Mouse (Mus musculus) embryo, embryonic 10.5 days (tissue): Measurements from ENCODE around the gene Htr1b.

Source experiments
- DNase-seq: peaks from one replicate; pipeline ENCODE4 v3.0.0-alpha.2; 2015; ENCODE audit warnings: low spot score

Htr1b gene

DNA sequence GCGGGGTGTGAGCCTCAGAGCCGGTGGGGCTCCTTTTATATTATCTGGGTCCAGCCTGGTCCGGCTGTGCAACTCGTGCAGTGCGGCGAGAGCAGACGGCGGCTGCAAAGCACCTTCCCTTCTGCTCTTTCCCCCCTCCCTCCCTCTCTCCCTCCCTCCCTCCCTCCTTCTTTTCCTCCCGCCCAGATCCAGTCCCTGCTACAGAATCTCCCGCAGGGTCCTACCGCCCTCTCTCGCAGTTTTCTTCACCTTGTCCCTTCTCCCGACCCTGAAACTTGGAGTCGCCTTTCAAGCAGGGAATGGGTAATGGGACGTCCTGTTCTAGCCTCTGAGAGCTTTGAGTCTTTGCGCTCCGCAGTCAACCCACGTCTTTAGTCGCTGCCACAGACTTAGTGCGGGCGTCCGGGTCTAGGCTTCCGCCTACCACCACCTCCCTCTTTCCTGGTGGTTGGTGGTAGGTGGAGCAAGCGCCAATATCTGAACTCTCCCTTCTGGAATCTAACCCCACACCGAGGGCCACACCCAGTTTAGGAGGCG lies at the start of gene Htr1b:
Gene Htr1b (minus strand): TSS at position 392 of the 537 bp plus-strand sequence.
- peak; percentile 78 for DNase-seq

DNA sequence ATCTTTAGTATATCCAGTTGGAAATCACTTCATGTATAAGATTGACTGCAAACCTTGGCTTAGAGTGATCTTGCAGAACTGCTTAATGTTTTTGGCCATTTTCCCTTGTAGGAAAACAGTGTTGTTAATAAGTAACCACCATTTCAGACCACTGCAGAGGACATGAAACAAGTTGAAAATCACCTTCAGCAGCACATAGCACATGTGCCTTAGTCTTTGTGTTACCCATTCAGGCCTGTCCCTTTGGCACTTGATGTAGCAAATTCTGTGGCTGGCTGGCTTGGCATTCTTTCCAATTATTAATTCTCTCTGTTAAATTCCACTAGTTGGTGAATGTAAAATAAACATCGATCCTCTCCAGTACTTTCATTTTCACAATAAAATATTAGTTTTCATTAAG lies 43.1 kb upstream of the Htr1b start:
- DNase-seq = no peak

DNA sequence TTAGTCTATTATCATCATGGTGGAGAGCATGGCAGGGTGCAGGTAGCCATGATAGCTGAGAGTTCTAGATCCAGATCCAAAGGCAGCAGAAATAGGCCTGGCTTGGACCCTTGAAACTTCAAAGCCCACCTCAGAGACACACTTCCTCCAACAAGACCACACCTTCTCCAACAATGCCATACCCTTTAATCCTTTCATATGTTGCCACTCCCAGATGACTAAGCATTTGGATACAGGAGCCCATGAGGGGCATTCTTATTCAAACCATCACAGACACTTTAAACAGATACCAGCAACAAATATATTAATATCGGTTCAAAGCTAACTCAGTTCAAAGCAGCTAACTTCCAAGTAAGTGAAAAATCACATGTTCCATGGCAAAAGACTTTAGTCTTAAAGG lies 3.9 kb upstream of the Htr1b start:
- DNase-seq = no peak

DNA sequence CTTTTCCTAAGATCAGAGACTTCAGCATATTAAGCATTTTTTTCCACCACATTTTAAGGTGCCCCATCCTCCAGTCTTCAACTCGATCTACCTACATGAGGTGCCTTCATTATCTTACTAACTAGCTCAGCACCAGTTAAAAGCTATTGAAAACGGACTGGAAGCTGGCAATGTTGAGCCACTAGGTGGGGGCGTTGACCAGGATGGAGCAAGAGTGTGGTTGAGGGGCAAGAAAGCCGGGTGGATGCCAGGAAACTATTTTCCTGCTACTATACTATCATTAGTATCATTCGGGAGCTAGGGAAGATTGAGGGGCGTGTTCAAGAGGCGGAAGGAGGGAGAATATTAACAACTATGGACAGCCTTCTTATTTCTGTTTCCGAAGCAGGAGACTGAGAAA lies 1.5 kb upstream of the Htr1b start:
- DNase-seq = peak; percentile 70

DNA sequence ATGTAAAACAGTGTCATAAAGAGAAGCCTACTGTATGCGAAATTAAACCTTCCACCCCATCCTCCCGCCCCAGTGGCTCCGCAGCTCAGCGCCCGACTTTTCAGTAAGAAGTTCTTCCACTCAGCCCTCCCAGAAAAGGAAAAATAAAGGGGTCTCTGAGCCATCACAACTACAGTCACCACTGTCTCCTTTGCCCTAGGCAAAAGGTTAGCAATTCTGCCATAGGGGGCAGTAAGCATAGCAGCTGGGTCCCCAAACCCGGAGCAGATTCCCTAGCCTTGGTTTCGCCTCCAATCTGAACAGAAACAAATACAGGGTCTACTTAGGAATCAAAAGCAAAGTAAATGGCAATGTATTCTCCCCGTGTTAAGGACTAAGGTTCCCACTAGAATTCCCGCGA lies 535 bp upstream of the Htr1b start:
- DNase-seq = peak; percentile 43

DNA sequence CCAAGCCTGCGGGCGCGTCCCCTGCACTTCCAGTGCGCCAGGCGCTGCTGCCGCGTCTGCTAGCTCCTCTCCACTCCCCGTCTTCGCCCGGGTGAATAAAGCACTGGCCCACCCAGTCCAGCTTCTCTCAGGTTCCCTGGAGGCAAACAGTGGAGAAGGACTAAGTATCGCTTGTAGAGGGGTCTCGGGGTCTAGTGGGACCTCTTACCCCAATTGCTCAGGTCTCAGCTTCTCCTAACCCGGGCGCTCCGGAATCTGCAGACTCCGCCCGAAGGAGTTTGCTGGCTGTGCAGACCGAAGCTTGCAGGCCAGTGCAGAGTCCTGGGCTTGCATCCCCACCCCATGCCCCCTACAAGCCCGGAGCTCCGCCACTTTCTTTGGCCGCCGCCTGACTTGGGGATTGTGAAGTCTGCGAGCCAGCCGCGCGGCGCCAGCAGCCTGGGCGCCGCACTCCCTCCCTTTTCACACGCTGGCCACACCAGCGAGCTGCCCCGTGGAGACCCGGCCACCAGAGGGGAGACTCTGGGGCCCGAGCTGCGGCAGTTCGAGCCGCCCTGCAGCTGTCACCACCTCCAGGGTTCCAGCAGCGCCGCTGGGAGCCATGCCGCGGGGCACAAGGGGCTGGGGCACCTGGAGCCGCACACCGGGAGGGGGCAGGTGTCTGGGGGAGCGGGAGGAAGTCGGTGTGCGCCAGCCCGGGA lies 742 bp downstream of the Htr1b start:
- DNase-seq = peak; percentile 65

DNA sequence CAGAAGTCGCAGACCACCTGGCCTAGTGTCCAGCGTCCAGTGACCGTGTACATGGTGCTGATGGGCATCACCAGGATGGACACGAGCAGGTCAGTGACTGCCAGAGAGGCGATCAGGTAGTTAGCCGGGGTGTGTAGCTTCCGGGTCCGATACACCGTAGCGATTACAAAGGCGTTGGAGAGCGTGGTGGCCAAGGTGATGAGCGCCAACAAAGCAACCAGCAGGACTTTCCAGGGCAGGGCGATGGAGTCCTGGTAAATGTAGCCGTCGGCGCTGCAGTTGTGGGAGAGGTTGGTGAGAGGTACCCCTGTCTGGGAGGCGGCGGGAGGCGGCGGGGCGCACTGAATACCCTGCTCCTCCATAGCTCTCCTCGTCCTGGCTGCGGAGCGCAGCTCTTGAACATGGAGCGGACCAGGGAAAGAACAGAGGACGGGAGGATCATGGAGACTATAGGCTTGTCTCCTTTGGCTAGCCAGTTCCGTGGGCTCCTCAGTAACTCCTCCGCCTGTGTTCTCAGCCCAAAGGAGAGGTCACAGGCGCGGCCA lies 1.4 kb downstream of the Htr1b start:
- DNase-seq = no peak

DNA sequence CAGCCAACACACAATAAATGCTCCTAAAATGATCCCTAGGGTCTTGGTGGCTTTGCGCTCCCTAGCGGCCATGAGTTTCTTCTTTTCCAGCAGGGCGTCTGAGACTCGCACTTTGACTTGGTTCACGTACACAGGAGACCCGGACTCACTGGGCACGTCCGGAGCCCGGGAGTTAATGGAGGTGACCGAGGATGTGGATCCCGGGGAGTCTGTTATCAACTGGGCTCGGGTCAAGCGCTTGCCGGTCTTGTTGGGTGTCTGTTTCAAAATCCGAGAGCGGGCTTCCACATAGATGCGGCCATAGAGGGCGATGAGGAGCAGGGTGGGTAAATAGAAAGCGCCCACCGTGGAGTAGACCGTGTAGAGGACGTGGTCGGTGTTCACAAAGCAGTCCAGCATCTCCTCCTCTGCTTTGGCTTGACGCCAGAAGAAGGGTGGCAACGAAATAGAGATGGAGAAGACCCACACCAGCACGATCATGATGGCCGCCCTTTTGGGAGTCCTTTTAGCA lies 2.0 kb downstream of the Htr1b start:
- DNase-seq = peak; percentile 64

DNA sequence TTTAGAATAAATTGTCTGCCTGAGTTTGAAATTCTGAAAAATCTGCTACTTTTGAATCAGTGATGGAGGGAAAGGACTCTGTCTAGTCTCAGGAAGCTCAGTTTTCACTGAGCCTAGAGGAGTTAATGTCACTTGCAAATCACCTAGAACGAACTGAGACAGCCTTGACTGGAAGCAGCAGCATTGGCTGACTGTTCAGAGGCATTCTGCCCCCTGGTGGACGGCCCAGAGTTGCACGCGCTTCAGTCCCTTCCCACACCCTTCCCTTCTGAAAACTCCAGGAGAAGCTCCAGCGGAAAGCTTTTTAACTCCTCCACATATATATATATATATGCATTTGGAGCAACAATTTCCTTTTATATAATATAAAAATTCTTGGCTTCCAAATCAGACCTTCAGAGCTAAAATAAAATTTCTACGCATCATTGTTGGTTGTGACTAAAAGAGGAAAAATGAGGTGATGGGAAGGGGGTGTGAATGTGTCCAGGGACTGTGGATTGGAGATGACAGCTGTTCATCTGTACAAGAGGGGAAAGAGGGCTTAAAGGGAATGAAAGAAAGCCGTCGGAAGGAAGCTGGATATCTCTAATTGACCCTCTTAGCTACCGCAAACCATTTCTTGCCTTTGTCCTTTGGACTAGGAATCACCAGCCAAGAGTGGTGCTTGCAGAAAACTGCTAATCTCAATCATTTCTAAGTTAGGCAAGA lies 6.6 kb downstream of the Htr1b start:
- DNase-seq = peak; percentile 87

DNA sequence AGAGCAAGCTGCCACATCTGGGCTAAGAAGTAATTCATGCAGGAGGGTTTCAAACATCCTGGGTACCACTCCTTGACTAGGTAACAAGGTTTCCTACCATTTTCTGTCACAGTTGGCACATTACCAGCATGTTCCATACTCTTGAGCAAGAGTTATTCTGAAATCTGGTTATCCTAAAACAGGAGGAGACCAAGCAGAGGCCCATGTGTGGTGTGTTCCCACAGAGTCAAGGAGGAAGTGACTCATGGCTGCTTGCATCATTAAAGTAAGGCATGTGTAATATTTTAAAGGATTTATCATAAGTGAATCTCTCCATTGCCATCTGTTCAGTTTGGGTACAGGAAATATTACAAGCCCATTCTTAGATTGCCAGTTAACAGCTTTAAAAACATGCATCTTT lies 7.7 kb downstream of the Htr1b start:
- no peak for DNase-seq

DNA sequence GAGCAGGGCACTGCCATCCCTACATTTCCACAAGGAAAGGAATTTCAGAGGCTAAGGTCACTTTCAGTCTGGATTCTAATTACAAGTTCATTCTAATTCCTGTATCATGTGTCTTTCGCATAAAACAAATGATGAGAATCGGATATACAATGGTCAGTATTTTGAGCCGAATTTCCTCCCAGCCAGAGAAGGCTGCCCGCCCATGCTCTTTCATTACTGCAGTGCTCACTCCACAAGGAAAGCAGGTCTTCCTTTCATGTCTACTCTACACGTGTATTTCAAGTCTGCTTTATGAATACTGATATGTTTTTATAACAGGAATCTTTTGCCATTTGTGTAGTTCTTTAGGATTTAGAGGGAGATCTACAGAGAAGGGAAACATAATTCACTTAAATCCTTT lies 10.8 kb downstream of the Htr1b start:
- DNase-seq = no peak

DNA sequence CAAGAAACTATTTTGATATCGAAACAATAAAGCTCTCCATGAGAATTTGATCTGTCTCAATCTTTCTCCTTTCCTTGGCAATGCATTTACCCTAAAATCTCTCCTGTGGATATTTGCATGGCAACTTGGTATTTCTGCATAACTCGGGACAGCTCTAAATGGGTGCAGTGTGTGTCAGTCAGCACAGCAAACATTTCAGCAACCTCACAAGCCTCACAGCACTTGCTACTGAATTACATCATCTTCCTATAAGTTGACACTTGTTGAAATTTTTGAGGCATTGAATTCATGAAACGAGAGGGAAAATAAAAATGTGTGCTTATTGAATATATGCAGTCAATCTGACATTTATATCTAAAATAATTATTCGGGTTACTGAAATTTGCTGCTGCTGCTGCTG lies 22.6 kb downstream of the Htr1b start:
- no peak for DNase-seq
